Mouse (Mus musculus) olfactory bulb, adult 2 months (tissue): ENCODE measurements around the gene Tcl1b3. TPM values are rescaled to one million over a fixed set of nuclear protein-coding genes. Genes with fewer than 3 reads are reported as not detected.
"Not testable (repeated sequence)": the region's sequence is repeated elsewhere in the genome, so short reads cannot be mapped to it uniquely, and the experiment has no call there.

Source experiments
- H3K27ac ChIP-seq: fragments of 200-500 bp; 2 replicates; pipeline ENCODE4 v1.5.1; 2012; ENCODE audit warnings: low read depth, low read length; ENCODE audit not compliant: insufficient read depth
- H3K4me1 ChIP-seq: fragments of 200-500 bp; 2 replicates; pipeline ENCODE4 v1.6.1; 2012; ENCODE audit warnings: low read length; ENCODE audit not compliant: control insufficient read depth, insufficient read depth
- H3K4me3 ChIP-seq: fragments of 200-500 bp; 2 replicates; pipeline ENCODE4 v1.5.1; 2012; ENCODE audit warnings: mild to moderate bottlenecking, low read depth, low read length, moderate library complexity; ENCODE audit not compliant: insufficient read depth
- CTCF ChIP-seq: fragments of 200-500 bp; IDR thresholded peaks from 2 replicates; pipeline ENCODE4 v1.5.1; 2012; ENCODE audit warnings: low read depth, mild to moderate bottlenecking, low read length, moderate library complexity; ENCODE audit not compliant: insufficient read depth
- POLR2A ChIP-seq: fragments of 200-500 bp; IDR thresholded peaks from 2 replicates; pipeline ENCODE4 v1.6.1; 2012; ENCODE audit warnings: mild to moderate bottlenecking, low read depth, low read length, moderate library complexity; ENCODE audit not compliant: insufficient read depth
- WGBS: fragments of 180-500 bp; shearing (Covaris S2); methylation state at CpG from one replicate; pipeline ENCODE4 v1.1.7; 2018; 5-methylcytosine and 5-hydroxymethylcytosine counted together
- polyA plus RNA-seq: library from polyadenylated mRNA; stranded (reverse); fragments of >200 nt; gene quantifications from 2 replicates; pipeline ENCODE4 v1.2.4, GENCODE M21; 2012; ENCODE audit warnings: low replicate concordance; ENCODE audit not compliant: missing spikeins, insufficient read depth, insufficient read length

The Tcl1b3 gene
- polyA plus RNA-seq, 1 experiment: not detected

DNA sequence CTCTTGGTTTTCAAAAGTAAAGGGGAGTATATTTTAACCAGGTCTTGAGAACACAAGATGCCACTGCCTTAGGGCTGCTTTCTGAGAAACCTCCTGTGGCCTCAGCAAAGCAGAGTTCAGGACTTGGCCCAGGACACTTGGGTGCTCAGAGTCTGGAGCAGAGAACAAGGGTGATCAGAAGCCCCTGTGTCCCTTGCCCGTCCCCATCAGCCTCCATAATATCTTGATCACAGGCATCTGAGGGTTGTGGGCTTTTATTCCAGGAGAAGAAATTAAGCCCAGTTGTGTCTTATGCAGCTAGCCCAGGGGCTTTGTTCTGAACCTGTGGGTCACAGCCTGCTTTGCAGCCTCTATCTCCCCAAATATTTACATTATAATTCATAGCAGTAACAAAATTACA, 10.8 kb downstream of the Tcl1b3 start, which contains the start of gene Tcl1b4:
Gene Tcl1b4, plus strand, starts transcription at position 301 of the 400 bp plus-strand sequence.
- H3K4me3 ChIP-seq, H3K4me1 ChIP-seq, H3K27ac ChIP-seq: not testable (repeated sequence)
- WGBS: 83% methylated on average over 1 of the region's 1 CpGs

DNA sequence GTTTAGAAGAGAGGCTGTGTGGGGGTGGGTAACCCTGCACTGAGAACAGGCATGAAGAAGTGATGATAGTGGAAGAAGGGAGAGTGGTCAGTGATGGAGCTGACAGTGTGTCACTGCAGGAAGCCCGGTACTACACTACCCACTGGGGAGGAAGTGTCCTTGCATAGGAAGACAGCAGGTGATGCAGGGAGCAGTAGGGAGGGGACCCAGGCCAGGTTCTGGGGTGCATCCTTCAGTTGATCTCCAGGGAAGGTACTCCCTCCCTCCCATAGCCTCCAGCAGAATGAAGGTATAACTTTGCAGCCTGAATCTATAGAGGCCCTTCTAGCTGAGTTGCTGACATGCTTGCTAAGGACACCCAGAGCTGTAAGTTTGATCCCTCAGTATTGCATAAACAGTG, 16.2 kb downstream of the Tcl1b3 start:
- WGBS: 94% methylated on average over 1 of the region's 1 CpGs

GRCm38 (mm10) chr12:105208441-105208840, 17.6 kb downstream of the Tcl1b3 start:
- TF ChIP-seq CTCF: no peak
- no peak for TF ChIP-seq POLR2A
- Histone ChIP-seq H3K4me1 (no peaks in the 10 kb centered on the region), H3K4me3 (no peak overlapping the region), H3K27ac (no peak overlapping the region)
- 93% methylated on average over 1 of the region's 1 CpGs for WGBS

More for the DNA sequence above, 16.2 kb downstream of the Tcl1b3 start:
- H3K27ac ChIP-seq: no peak overlapping the region
- no peak for TF ChIP-seq CTCF
- no peak for TF ChIP-seq POLR2A
- H3K4me1 ChIP-seq: no peaks in the 10 kb centered on the region
- no peak overlapping the region for H3K4me3 ChIP-seq

- H3K4me1 ChIP-seq: no peaks in the 10 kb centered on the region
- WGBS: 96% methylated on average over 7 of the region's 7 CpGs
- H3K4me3 ChIP-seq: no peak overlapping the region
- no peak for TF ChIP-seq CTCF
- no peak for TF ChIP-seq POLR2A
- H3K27ac ChIP-seq: no peak overlapping the region
Observed at GRCm38 (mm10) chr12:105209231-105209630, 18.4 kb downstream of the Tcl1b3 start.

DNA sequence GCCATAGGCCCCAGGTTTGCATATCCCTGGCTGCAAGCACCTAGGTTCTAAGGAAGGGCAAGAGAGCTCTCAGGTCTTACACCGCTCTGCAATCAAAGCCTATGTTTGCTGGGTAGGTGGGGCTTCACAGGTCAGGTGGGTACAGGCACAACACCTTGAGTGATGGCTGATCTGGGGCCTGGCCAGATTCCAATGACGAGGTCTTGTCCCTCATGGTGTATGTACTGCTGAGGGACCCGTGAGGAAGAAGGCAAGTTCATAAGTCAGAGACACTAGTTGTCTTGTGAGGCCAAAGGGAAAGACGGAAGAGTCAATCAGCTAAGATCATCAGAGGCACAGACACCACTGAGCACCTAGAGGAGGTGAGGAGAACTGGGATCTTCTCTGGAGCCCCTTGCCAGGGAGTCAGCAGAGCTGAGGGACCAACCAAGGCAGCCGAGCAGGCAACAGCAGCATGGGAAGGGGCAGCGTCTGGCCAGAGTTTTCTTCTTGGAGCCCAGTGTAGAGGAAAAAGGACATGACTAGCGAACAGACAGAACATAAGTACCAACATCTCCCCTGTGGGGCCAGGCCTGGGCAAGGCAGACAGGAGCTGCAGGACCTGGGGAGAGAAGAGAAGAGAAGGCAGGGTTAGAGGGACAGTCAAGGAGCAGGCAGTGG, 26.4 kb downstream of the Tcl1b3 start:
- no peaks in the 10 kb centered on the region for H3K4me1 ChIP-seq
- TF ChIP-seq POLR2A (no peak), CTCF (no peak)
- no peak overlapping the region for H3K4me3 ChIP-seq
- 91% methylated on average over 7 of the region's 7 CpGs for WGBS
- H3K27ac ChIP-seq: no peak overlapping the region

- Histone ChIP-seq H3K27ac (no peak within 1 kb of the TSS), H3K4me3 (no peak within 1 kb of the TSS), H3K4me1 (no peaks in the 10 kb centered on the region)
- no peak for TF ChIP-seq POLR2A
- no peak for TF ChIP-seq CTCF
- 96% methylated on average over 22 of the region's 22 CpGs for WGBS
Observed at GRCm38 (mm10) chr12:105222601-105223319, 31.9 kb downstream of the Tcl1b3 start, which contains the start of gene Tcl1. Tcl1 (minus strand) TSS chr12:105222793.

GRCm38 (mm10) chr12:105224621-105225320, 33.9 kb downstream of the Tcl1b3 start:
- WGBS: 44% methylated on average over 16 of the region's 16 CpGs
- H3K4me3 ChIP-seq: no peak overlapping the region
- H3K4me1 ChIP-seq: no peaks in the 10 kb centered on the region
- no peak for TF ChIP-seq POLR2A
- no peak for TF ChIP-seq CTCF
- H3K27ac ChIP-seq: no peak overlapping the region

- TF ChIP-seq CTCF (no peak), POLR2A (no peak)
- Histone ChIP-seq H3K4me3 (no peak overlapping the region), H3K4me1 (peaks cover 6% of the 10 kb centered on the region; the same call in 1 of the 2 replicates), H3K27ac (no peak overlapping the region)
- WGBS: 39% methylated on average over 11 of the region's 11 CpGs
Observed at GRCm38 (mm10) chr12:105234362-105234761, 43.5 kb downstream of the Tcl1b3 start.

DNA sequence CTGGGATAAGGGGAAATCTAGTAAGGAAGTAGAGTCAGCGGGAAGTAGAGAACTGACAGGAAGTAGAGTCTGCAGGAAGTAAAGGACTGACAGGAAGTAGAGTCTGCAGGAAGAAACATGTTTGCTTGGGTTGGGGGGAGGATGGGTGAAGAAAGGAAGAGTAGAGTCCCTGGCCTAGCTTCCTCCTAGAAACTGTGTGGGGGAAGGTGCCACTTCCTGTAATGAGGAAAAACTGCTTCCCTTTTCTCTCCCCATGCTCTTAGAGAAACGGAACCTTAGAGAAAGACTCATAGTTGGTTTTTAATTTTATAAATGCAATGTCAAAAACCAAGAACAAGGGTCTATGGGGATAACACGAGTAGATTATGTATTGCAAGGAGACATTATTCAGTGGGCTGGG, 44.2 kb downstream of the Tcl1b3 start:
- Histone ChIP-seq H3K4me3 (no peak overlapping the region), H3K4me1 (peaks cover 6% of the 10 kb centered on the region; the same call in 1 of the 2 replicates), H3K27ac (no peak overlapping the region)
- no peak for TF ChIP-seq CTCF
- TF ChIP-seq POLR2A: no peak
- 82% methylated on average over 3 of the region's 3 CpGs for WGBS
